Comparison of ENCODE assay signal across 8 mouse cellular contexts in the genomic region with DNA sequence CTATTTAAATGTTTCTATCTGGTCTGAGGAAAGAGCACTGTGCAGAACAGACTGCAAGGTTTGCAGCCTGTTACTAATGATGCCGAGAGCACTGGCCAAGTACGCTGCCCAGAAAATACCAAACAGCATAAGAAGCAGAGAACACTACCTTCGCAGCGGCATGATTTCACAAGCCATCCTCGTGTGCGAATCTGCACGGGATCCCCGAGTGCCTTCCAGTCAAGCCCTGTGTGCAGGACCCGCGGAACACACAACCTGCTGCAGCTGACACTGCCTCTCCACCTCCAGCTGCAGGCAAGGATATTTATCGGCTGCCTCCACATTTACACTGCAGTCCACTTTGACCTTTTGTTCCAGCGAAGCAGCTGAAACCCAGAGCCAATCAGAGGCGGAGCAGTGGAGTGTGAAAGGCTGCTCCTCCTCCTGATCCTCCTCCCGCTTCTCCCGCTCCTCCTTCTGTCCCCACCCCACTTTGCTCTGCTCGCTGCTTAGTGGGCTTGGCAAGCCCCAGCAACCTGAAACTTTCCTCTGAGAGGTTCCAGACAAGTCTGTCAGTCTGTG. TPM values are rescaled to one million over a fixed set of nuclear protein-coding genes. Genes with fewer than 3 reads are reported as not detected.
DNase-seq lines count a peak whose midpoint lies in the region; ATAC-seq and TF ChIP-seq lines count a peak whose summit lies in the region.

Gene Fam13a, minus strand, starts transcription at position 386 of the 561 bp plus-strand sequence.

- H3K4me3 ChIP-seq in CH12.LX (replicated peaks in 1 of 3; ENCODE audit: low read depth in 2 of 3, low read length in 2 of 3, poor library complexity in 1 of 3) = peak within 1 kb of the TSS in 1 of 3 experiments; percentile 38
- H3K4me3 ChIP-seq in forebrain, embryonic 13.5 days = peak within 1 kb of the TSS; percentile 56
- peak within 1 kb of the TSS; percentile 61 for H3K4me3 ChIP-seq in heart, postnatal 0 days (ENCODE audit: low read depth, low read length)
- peak within 1 kb of the TSS; percentile 54 for H3K4me3 ChIP-seq in liver, embryonic 13.5 days (replicated peaks)
- peak within 1 kb of the TSS; percentile 43 for H3K4me3 ChIP-seq in neural tube, embryonic 11.5 days (ENCODE audit: low read depth, low read length)

- WGBS in forebrain, embryonic 13.5 days = under 1% methylated on average over 16 of the region's 16 CpGs
- under 1% methylated on average over 16 of the region's 16 CpGs for WGBS in heart, postnatal 0 days
- WGBS in liver, embryonic 13.5 days (ENCODE audit: insufficient replicate concordance) = under 1% methylated on average over 16 of the region's 16 CpGs
- WGBS in neural tube, embryonic 11.5 days = 1% methylated on average over 16 of the region's 16 CpGs

- no peaks in the 10 kb centered on the region for H3K9me3 ChIP-seq in CH12.LX (replicated peaks; ENCODE audit: low read length)
- no peaks in the 10 kb centered on the region for H3K9me3 ChIP-seq in forebrain, embryonic 13.5 days (replicated peaks)
- no peaks in the 10 kb centered on the region for H3K9me3 ChIP-seq in heart, postnatal 0 days (replicated peaks; ENCODE audit: control insufficient read depth, low read length)
- H3K9me3 ChIP-seq in liver, embryonic 13.5 days (replicated peaks) = no peaks in the 10 kb centered on the region
- H3K9me3 ChIP-seq in neural tube, embryonic 11.5 days (ENCODE audit: control insufficient read depth, low read length) = no peaks in the 10 kb centered on the region

- H3K27ac ChIP-seq in CH12.LX (ENCODE audit: insufficient read depth, low read depth) = no peak within 1 kb of the TSS
- H3K27ac ChIP-seq in forebrain, embryonic 13.5 days = no peak within 1 kb of the TSS
- H3K27ac ChIP-seq in heart, postnatal 0 days (ENCODE audit: low read depth) = peak within 1 kb of the TSS; percentile 83
- no peak within 1 kb of the TSS for H3K27ac ChIP-seq in liver, embryonic 13.5 days
- H3K27ac ChIP-seq in neural tube, embryonic 11.5 days (ENCODE audit: low read depth, low read length) = no peak within 1 kb of the TSS

- no peaks in the 10 kb centered on the region for H3K36me3 ChIP-seq in CH12.LX (replicated peaks in 1 of 2; ENCODE audit: control insufficient read depth in 1 of 2, insufficient read depth in 1 of 2, low read length in 1 of 2)
- H3K36me3 ChIP-seq in forebrain, embryonic 13.5 days (ENCODE audit: poor library complexity, severe bottlenecking) = no peaks in the 10 kb centered on the region
- no peaks in the 10 kb centered on the region for H3K36me3 ChIP-seq in heart, postnatal 0 days (replicated peaks; ENCODE audit: control insufficient read depth, insufficient read depth, low read length)
- H3K36me3 ChIP-seq in liver, embryonic 13.5 days = no peaks in the 10 kb centered on the region
- H3K36me3 ChIP-seq in neural tube, embryonic 11.5 days (ENCODE audit: control insufficient read depth, insufficient read depth, low read length) = no peaks in the 10 kb centered on the region

- dilution Hi-C loops in CH12.LX (cut with MboI; ENCODE audit: extremely low pct_ligation_motif_present, extremely low pct_unique_long_range_greater_than_20kb, low sequenced_read_pairs) = no loop called here

- DNase-seq in CH12.LX (ENCODE audit: extremely low read depth) = no peak
- peak; percentile 99 for DNase-seq in heart, postnatal 0 days (ENCODE audit: low spot score)
- DNase-seq in kidney, postnatal 36 days = peak; percentile 89 to 96
- DNase-seq in liver, embryonic 13.5 days = peak; percentile 50
- DNase-seq in neural tube, embryonic 11.5 days (ENCODE audit: low spot score) = peak; percentile 82
- DNase-seq in testis, postnatal 14 days (ENCODE audit: low spot score) = peak; percentile 82

- peak within 1 kb of the TSS; percentile 24; the same call in 1 of the 2 replicates for H3K4me2 ChIP-seq in CH12.LX (ENCODE audit: insufficient read depth, low read depth, poor library complexity, severe bottlenecking)
- H3K4me2 ChIP-seq in forebrain, embryonic 13.5 days = peak within 1 kb of the TSS; percentile 67
- peak within 1 kb of the TSS; percentile 65 for H3K4me2 ChIP-seq in heart, postnatal 0 days (ENCODE audit: low read depth, low read length)
- peak within 1 kb of the TSS; percentile 65 for H3K4me2 ChIP-seq in liver, embryonic 13.5 days
- H3K4me2 ChIP-seq in neural tube, embryonic 11.5 days (ENCODE audit: low read depth) = peak within 1 kb of the TSS; percentile 48

- no peak for TF ChIP-seq RAD21 in CH12.LX (IDR thresholded peaks at IDR 0.05; ENCODE audit: low read depth, low read length)

- no peaks in the 10 kb centered on the region for H3K79me2 ChIP-seq in CH12.LX (replicated peaks; ENCODE audit: control insufficient read depth, extremely low read depth, insufficient read depth, poor library complexity, severe bottlenecking)

- ATAC-seq in cerebellum, adult (ENCODE audit: insufficient number of reproducible peaks, low FRiP score, low TSS enrichment) = peak; percentile 93
- ATAC-seq in forebrain, embryonic 13.5 days = peak; percentile 98
- ATAC-seq in heart, postnatal 0 days (ENCODE audit: insufficient read depth, low read depth) = peak; percentile 99
- ATAC-seq in liver, embryonic 13.5 days (ENCODE audit: low read depth) = peak; percentile 94
- ATAC-seq in neural tube, embryonic 11.5 days (ENCODE audit: insufficient read depth, low FRiP score, low TSS enrichment) = peak; percentile 97

- H3K4me1 ChIP-seq in CH12.LX (ENCODE audit: control insufficient read depth in 1 of 2, insufficient read depth in 2 of 2) = 0 out of 4 replicates have a peak, but pooled peaks cover 0 to 3% of the 10 kb centered on the region in 2 experiments
- H3K4me1 ChIP-seq in forebrain, embryonic 13.5 days = peaks cover 5% of the 10 kb centered on the region
- H3K4me1 ChIP-seq in heart, postnatal 0 days (ENCODE audit: control insufficient read depth, insufficient read depth) = no peaks in the 10 kb centered on the region
- 0 out of 2 replicates have a peak, but pooled peaks cover 2% of the 10 kb centered on the region for H3K4me1 ChIP-seq in liver, embryonic 13.5 days (replicated peaks)
- no peaks in the 10 kb centered on the region for H3K4me1 ChIP-seq in neural tube, embryonic 11.5 days (ENCODE audit: control insufficient read depth, insufficient read depth, low read length)

- no peaks in the 10 kb centered on the region for H3K27me3 ChIP-seq in CH12.LX (replicated peaks)
- H3K27me3 ChIP-seq in forebrain, embryonic 13.5 days = no peaks in the 10 kb centered on the region
- no peaks in the 10 kb centered on the region for H3K27me3 ChIP-seq in heart, postnatal 0 days (ENCODE audit: control insufficient read depth, insufficient read depth, low read length)
- H3K27me3 ChIP-seq in liver, embryonic 13.5 days = no peaks in the 10 kb centered on the region
- H3K27me3 ChIP-seq in neural tube, embryonic 11.5 days (ENCODE audit: control insufficient read depth, insufficient read depth, low read length) = no peaks in the 10 kb centered on the region

- no peak within 1 kb of the TSS for H3K9ac ChIP-seq in CH12.LX (ENCODE audit: insufficient read depth, low read depth)
- H3K9ac ChIP-seq in forebrain, embryonic 13.5 days = peak within 1 kb of the TSS; percentile 70
- H3K9ac ChIP-seq in heart, postnatal 0 days (replicated peaks; ENCODE audit: low read depth, low read length) = peak within 1 kb of the TSS; percentile 47
- no peak within 1 kb of the TSS; the same call in 1 of the 2 replicates for H3K9ac ChIP-seq in liver, embryonic 13.5 days
- peak within 1 kb of the TSS; percentile 33 for H3K9ac ChIP-seq in neural tube, embryonic 11.5 days (ENCODE audit: low read length)

- TF ChIP-seq POLR2A in CH12.LX (IDR thresholded peaks at IDR 0.05; ENCODE audit: low read depth, low read length) = no peak

- in situ Hi-C loops in CH12.LX (cut with MboI; ENCODE audit: low pct_ligation_motif_present, low pct_unique_long_range_greater_than_20kb, low sequenced_read_pairs) = loop anchor here (10.0 kb wide), 1 partner anchor 141 kb away; no protein-coding TSS in a partner anchor

- TF ChIP-seq EP300 in CH12.LX (IDR thresholded peaks at IDR 0.05; ENCODE audit: low read length) = no peak
- TF ChIP-seq EP300 in heart, postnatal 0 days (IDR thresholded peaks at IDR 0.05; ENCODE audit: low read depth) = no peak

- no peak for TF ChIP-seq CTCF in CH12.LX (conservative IDR thresholded peaks at IDR 0.05 in 1 of 2, IDR thresholded peaks at IDR 0.05 in 1 of 2; ENCODE audit: low read depth in 2 of 2, low read length in 2 of 2)
- no peak for TF ChIP-seq CTCF in heart, postnatal 0 days (IDR thresholded peaks at IDR 0.05; ENCODE audit: low read depth)

TF ChIP-seq in CH12.LX, 34 proteins besides CTCF, POLR2A, EP300 and RAD21 (continues in another document):
- no peak for TF ChIP-seq PAX5 (IDR thresholded peaks at IDR 0.05; ENCODE audit: low read length)
- TF ChIP-seq MAFK (IDR thresholded peaks at IDR 0.05; ENCODE audit: insufficient replicate concordance, low read length) = no peak
- TF ChIP-seq JUN (IDR thresholded peaks at IDR 0.05; ENCODE audit: insufficient read depth, low read depth, low read length) = no peak
- no peak for TF ChIP-seq ZNF384 (IDR thresholded peaks at IDR 0.05; ENCODE audit: low read depth, low read length)
- no peak for TF ChIP-seq USF2 (conservative IDR thresholded peaks at IDR 0.05; ENCODE audit: low read depth, low read length)
- no peak for TF ChIP-seq SIN3A (IDR thresholded peaks at IDR 0.05; ENCODE audit: low read length)
- no peak for TF ChIP-seq UBTF (IDR thresholded peaks at IDR 0.05; ENCODE audit: low read depth, low read length)
- TF ChIP-seq NRF1 (IDR thresholded peaks at IDR 0.05; ENCODE audit: low read depth, low read length) = no peak
- TF ChIP-seq RCOR1 (conservative IDR thresholded peaks at IDR 0.05; ENCODE audit: low read depth, low read length) = no peak
- no peak for TF ChIP-seq SMC3 (IDR thresholded peaks at IDR 0.05; ENCODE audit: low read depth, low read length)
- no peak for TF ChIP-seq BHLHE40 (IDR thresholded peaks at IDR 0.05; ENCODE audit: low read depth, low read length)
- TF ChIP-seq CHD2 (IDR thresholded peaks at IDR 0.05; ENCODE audit: low read length) = no peak
- no peak for TF ChIP-seq NELFE (IDR thresholded peaks at IDR 0.05; ENCODE audit: low read depth, low read length)
- no peak for TF ChIP-seq TCF12 (IDR thresholded peaks at IDR 0.05; ENCODE audit: low read depth, low read length)
- TF ChIP-seq POLR2AphosphoS2 (IDR thresholded peaks at IDR 0.05; ENCODE audit: low read depth, low read length) = no peak
- TF ChIP-seq KAT2A (IDR thresholded peaks at IDR 0.05; ENCODE audit: insufficient replicate concordance, low read length) = no peak

RNA-seq across cellular contexts. Expression of gene Fam13a, which starts in this region (rescaled TPM):
- total RNA-seq in CH12.LX (2012; rRNA removed) (0.04 and 0.17 TPM in 2 replicates), CH12.LX (2014; rRNA removed) (not detected in 2 replicates)
- 0.18 and 0.21 TPM in 2 replicates for polyA plus RNA-seq in CH12.LX (2012; ENCODE audit: insufficient read length, low read depth)
- polyA plus RNA-seq in forebrain, embryonic 13.5 days (2015; fragmentation: Nextera tagmentation; extraction: Ambion mirVana) = 5.6 and 6.6 TPM in 2 replicates
- 3.3 and 12.4 TPM in 2 replicates for total RNA-seq in heart, postnatal 0 days (2014; rRNA removed; ENCODE audit: low replicate concordance)
- polyA plus RNA-seq in heart, postnatal 0 days (2015; fragmentation: Nextera tagmentation; extraction: Ambion mirVana) = 9.5 and 10.7 TPM in 2 replicates
- polyA plus RNA-seq in liver, embryonic 13.5 days (2015; fragmentation: Nextera tagmentation; extraction: Ambion mirVana) = 0.67 and 0.75 TPM in 2 replicates
- polyA plus RNA-seq in neural tube, embryonic 11.5 days (2014; fragmentation: Nextera tagmentation; extraction: Ambion mirVana) = 3.8 and 4.7 TPM in 2 replicates

Comparison
In these comparisons a context has a peak if more than half of its experiments do, and no peak if none do; other contexts are left out.
1. Peak in DNase-seq, ATAC-seq, H3K4me3 ChIP-seq and H3K4me2 ChIP-seq in liver, embryonic 13.5 days; RNA of the gene not detected or under 1 TPM.
2. H3K9ac ChIP-seq: peak in forebrain, embryonic 13.5 days (single experiment), heart, postnatal 0 days (single experiment) and neural tube, embryonic 11.5 days (single experiment); none in CH12.LX (single experiment) and liver, embryonic 13.5 days (single experiment).
3. Peak in every context shown above with its lines, with median percentiles within 50 percentile points of each other: H3K4me2 ChIP-seq and ATAC-seq.